Mouse (Mus musculus) kidney, adult 2 months (tissue): ENCODE results near the gene Ets2. TPM values are rescaled to one million over a fixed set of nuclear protein-coding genes. Genes with fewer than 3 reads are reported as not detected.

Source experiments
- DNase-seq: peaks from one replicate; pipeline ENCODE4 v3.0.0; 2021
- H3K27ac ChIP-seq: fragments of 200-500 bp; 2 replicates; pipeline ENCODE4 v1.5.1; 2012; ENCODE audit warnings: low read depth, low read length, control low read depth, inconsistent platforms; ENCODE audit not compliant: insufficient read depth
- H3K27me3 ChIP-seq: fragments of 200-500 bp; replicated peaks from 2 replicates; pipeline ENCODE4 v1.6.1; 2012; ENCODE audit warnings: mild to moderate bottlenecking, moderate library complexity, low read length, inconsistent platforms; ENCODE audit not compliant: control insufficient read depth, insufficient read depth
- H3K36me3 ChIP-seq: fragments of 200-500 bp; 2 replicates; pipeline ENCODE4 v1.6.1; 2012; ENCODE audit warnings: mild to moderate bottlenecking, moderate library complexity, low read length, inconsistent platforms; ENCODE audit not compliant: control insufficient read depth, insufficient read depth
- H3K4me1 ChIP-seq: fragments of 200-500 bp; 2 replicates; pipeline ENCODE4 v1.6.1; 2011; ENCODE audit warnings: low read length; ENCODE audit not compliant: control insufficient read depth, insufficient read depth
- H3K4me3 ChIP-seq: fragments of 200-500 bp; 2 replicates; pipeline ENCODE4 v1.5.1; 2011; ENCODE audit warnings: mild to moderate bottlenecking, low read depth, low read length, control low read depth; ENCODE audit not compliant: insufficient read depth
- CTCF ChIP-seq: fragments of 200-500 bp; conservative IDR thresholded peaks from 2 replicates; pipeline ENCODE4 v1.5.1; 2011; ENCODE audit warnings: low read depth, mild to moderate bottlenecking, control low read depth, low read length, moderate library complexity, mixed read lengths; ENCODE audit not compliant: insufficient read depth, insufficient read length
- POLR2A ChIP-seq: fragments of 200-500 bp; IDR thresholded peaks from one replicate; pipeline ENCODE4 v1.6.1; 2011; ENCODE audit warnings: low read depth, low read length, control low read depth
- WGBS: fragments of 180-500 bp; shearing (Covaris S2); methylation state at CpG from one replicate; pipeline ENCODE4 v1.1.7; 2018; 5-methylcytosine and 5-hydroxymethylcytosine counted together
- polyA plus RNA-seq: library from polyadenylated mRNA; depleted of rRNA; stranded (reverse); fragments of >200 nt; gene quantifications from 2 replicates; pipeline ENCODE4 v1.2.3, GENCODE M21; 2012; rRNA removed

Ets2 gene
- polyA plus RNA-seq = 33.8 and 38.8 TPM in 2 replicates

GRCm38 (mm10) chr16:95701802-95702561, at the start of gene Ets2:
Ets2 (plus strand) TSS chr16:95702075.
- H3K27me3 ChIP-seq = no peaks in the 10 kb centered on the region
- H3K4me3 ChIP-seq = peak within 1 kb of the TSS; percentile 86
- WGBS = under 1% methylated on average over 64 of the region's 64 CpGs
- H3K36me3 ChIP-seq = no peaks in the 10 kb centered on the region; the same call in 1 of the 2 replicates
- H3K4me1 ChIP-seq = peaks cover 17% of the 10 kb centered on the region; the same call in 1 of the 2 replicates
- DNase-seq = peak; percentile 93
- H3K27ac ChIP-seq = peak within 1 kb of the TSS; percentile 97
- peak; percentile 91 for TF ChIP-seq POLR2A
- TF ChIP-seq CTCF = peak; percentile 86

GRCm38 (mm10) chr16:95654204-95654611, 47.7 kb upstream of the Ets2 start:
- WGBS = 33% methylated on average over 15 of the region's 15 CpGs
- H3K27ac ChIP-seq = no peak overlapping the region
- no peak overlapping the region for H3K4me3 ChIP-seq
- no peaks in the 10 kb centered on the region for H3K4me1 ChIP-seq
- no peak for TF ChIP-seq CTCF
- TF ChIP-seq POLR2A = no peak
- no peaks in the 10 kb centered on the region for H3K36me3 ChIP-seq
- DNase-seq = peak; percentile 61
- H3K27me3 ChIP-seq = no peaks in the 10 kb centered on the region

GRCm38 (mm10) chr16:95656535-95656934, 45.3 kb upstream of the Ets2 start:
- no peak for DNase-seq
- H3K27ac ChIP-seq = no peak overlapping the region
- no peak overlapping the region for H3K4me3 ChIP-seq
- H3K27me3 ChIP-seq = no peaks in the 10 kb centered on the region
- TF ChIP-seq POLR2A (no peak), CTCF (no peak)
- H3K4me1 ChIP-seq = no peaks in the 10 kb centered on the region
- WGBS = 95% methylated on average over 4 of the region's 4 CpGs
- H3K36me3 ChIP-seq = no peaks in the 10 kb centered on the region

- H3K36me3 ChIP-seq = no peaks in the 10 kb centered on the region
- H3K4me1 ChIP-seq = no peaks in the 10 kb centered on the region
- TF ChIP-seq CTCF = no peak
- no peak for TF ChIP-seq POLR2A
- no peak overlapping the region for H3K4me3 ChIP-seq
- DNase-seq = peak; percentile 89
- 65% methylated on average over 5 of the region's 5 CpGs for WGBS
- H3K27ac ChIP-seq = no peak overlapping the region
- no peaks in the 10 kb centered on the region for H3K27me3 ChIP-seq
Observed at GRCm38 (mm10) chr16:95657187-95657586, 44.7 kb upstream of the Ets2 start.

GRCm38 (mm10) chr16:95657756-95658155, 44.1 kb upstream of the Ets2 start:
- whole genome bisulfite sequencing = 97% methylated on average over 5 of the region's 5 CpGs
- no peak for DNase-seq
- TF ChIP-seq CTCF = 0 out of 2 replicates have a peak, but pooled peaks have one; percentile 26
- no peak for TF ChIP-seq POLR2A

GRCm38 (mm10) chr16:95658836-95659430, 42.9 kb upstream of the Ets2 start:
- Histone ChIP-seq H3K4me3 (no peak overlapping the region), H3K4me1 (no peaks in the 10 kb centered on the region), H3K27me3 (no peaks in the 10 kb centered on the region), H3K27ac (no peak overlapping the region), H3K36me3 (no peaks in the 10 kb centered on the region)
- DNase-seq = peak; percentile 86
- 49% methylated on average over 5 of the region's 5 CpGs for WGBS
- TF ChIP-seq CTCF (peak; percentile 93), POLR2A (no peak)

More at GRCm38 (mm10) chr16:95657756-95658155, 44.1 kb upstream of the Ets2 start:
- no peaks in the 10 kb centered on the region for H3K4me1 ChIP-seq
- no peaks in the 10 kb centered on the region for H3K27me3 ChIP-seq
- no peak overlapping the region for H3K27ac ChIP-seq
- no peaks in the 10 kb centered on the region for H3K36me3 ChIP-seq
- no peak overlapping the region for H3K4me3 ChIP-seq

- 54% methylated on average over 19 of the region's 19 CpGs for WGBS
- Histone ChIP-seq H3K27me3 (no peaks in the 10 kb centered on the region), H3K36me3 (no peaks in the 10 kb centered on the region), H3K4me3 (no peak overlapping the region), H3K4me1 (no peaks in the 10 kb centered on the region), H3K27ac (no peak overlapping the region)
- DNase-seq = peak; percentile 37
- no peak for TF ChIP-seq CTCF
- no peak for TF ChIP-seq POLR2A
Observed at GRCm38 (mm10) chr16:95659461-95659860, 42.4 kb upstream of the Ets2 start.
